Mouse (Mus musculus) gastrocnemius, adult 2 months (tissue): ENCODE results near the gene Slc9a6. TPM values are rescaled to one million over a fixed set of nuclear protein-coding genes. Genes with fewer than 3 reads are reported as not detected.
A peak's percentile ranks its signal among the peaks of the same experiment; 100 is the strongest.

ENCODE experiments used
- DNase-seq: peaks from one replicate; pipeline ENCODE4 v3.0.0; 2022
- H3K27ac ChIP-seq: fragments of 200-600 bp; 2 replicates; pipeline ENCODE4 v1.8.1; 2022; ENCODE audit warnings: mild to moderate bottlenecking
- H3K4me3 ChIP-seq: fragments of 200-600 bp; 2 replicates; pipeline ENCODE4 v1.8.1; 2022; ENCODE audit warnings: mild to moderate bottlenecking, moderate library complexity
- CTCF ChIP-seq: fragments of 200-600 bp; IDR thresholded peaks from 2 replicates; pipeline ENCODE4 v1.8.1; 2022; ENCODE audit warnings: antibody characterized with exemption, mild to moderate bottlenecking, moderate library complexity
- intact Hi-C: fragments of 180-260 bp; cut with DNase I; formaldehyde crosslinking; loops from one replicate; pipeline ENCODE4 v1.15.1; 2025
- long read RNA-seq, 2 experiments: library from polyadenylated mRNA; stranded (forward); transcript quantifications; one replicate each; pipeline ENCODE4 v2.0.0; 2021
- total RNA-seq, 2 experiments: library from RNA; stranded (reverse); gene quantifications; 2 replicates each; pipeline ENCODE4 v1.2.3; 2021

Gene Slc9a6
- 10 to 100 TPM; 24.9 to 31.3 TPM for total RNA-seq
- long read RNA-seq, experiment 1, full-length matches to known transcripts = 5 of 13 reads
- long read RNA-seq, experiment 1, partial matches to known transcripts = 3 of 13 reads
- long read RNA-seq, experiment 1, other reads (novel, unspliced or antisense) = 5 of 13 reads
- long read RNA-seq, experiment 2, full-length matches to known transcripts = 7 of 15 reads
- long read RNA-seq, experiment 2, partial matches to known transcripts = 0 of 15 reads
- long read RNA-seq, experiment 2, other reads (novel, unspliced or antisense) = 8 of 15 reads

- DNase-seq = peak; percentile 88
- Histone ChIP-seq H3K27ac (peak within 1 kb of the TSS; percentile 86), H3K4me3 (peak within 1 kb of the TSS; percentile 85)
- no peak; the same call in 1 of the 2 replicates for TF ChIP-seq CTCF
- intact Hi-C loops = no loop called here
These were observed at the start of gene Slc9a6 for GRCm38 (mm10) chrX:56609623-56610317. Slc9a6 (plus strand) TSS chrX:56609757.

GRCm38 (mm10) chrX:56572465-56572864, 37.1 kb upstream of the Slc9a6 start:
- intact Hi-C loops = no loop called here
- DNase-seq = peak; percentile 18

GRCm38 (mm10) chrX:56578200-56578599, 31.4 kb upstream of the Slc9a6 start:
- DNase-seq = no peak
- H3K4me3 ChIP-seq = no peak overlapping the region
- intact Hi-C loops = no loop called here
- no peak overlapping the region for H3K27ac ChIP-seq
- no peak for TF ChIP-seq CTCF

More at GRCm38 (mm10) chrX:56572465-56572864, 37.1 kb upstream of the Slc9a6 start:
- peak; percentile 56 for TF ChIP-seq CTCF
- no peak overlapping the region for H3K27ac ChIP-seq
- no peak overlapping the region for H3K4me3 ChIP-seq

- intact Hi-C loops = loop anchor here (10.0 kb wide), 1 partner anchor 797 kb away; the partner anchor contains the start of gene Rbmx
- DNase-seq = peak; percentile 14
- peak; percentile 12; the same call in 1 of the 2 replicates for TF ChIP-seq CTCF
These were observed 12.2 kb upstream of the Slc9a6 start for GRCm38 (mm10) chrX:56597219-56597886.

GRCm38 (mm10) chrX:56597887-56598640, 11.5 kb upstream of the Slc9a6 start, which contains the start of gene Mmgt1:
Mmgt1 (minus strand) TSS chrX:56598069.
- Histone ChIP-seq H3K4me3 (peak within 1 kb of the TSS; percentile 87), H3K27ac (peak within 1 kb of the TSS; percentile 90)
- no peak for TF ChIP-seq CTCF
- intact Hi-C loops = loop anchor here (10.0 kb wide), 1 partner anchor 797 kb away; the partner anchor contains the start of gene Rbmx
- peak; percentile 95 for DNase-seq

More at GRCm38 (mm10) chrX:56597219-56597886, 12.2 kb upstream of the Slc9a6 start:
- H3K27ac ChIP-seq = peak overlapping the region; percentile 90
- peak overlapping the region; percentile 87 for H3K4me3 ChIP-seq

- intact Hi-C loops = no loop called here
These were observed 3.0 kb upstream of the Slc9a6 start for GRCm38 (mm10) chrX:56606536-56606935.

GRCm38 (mm10) chrX:56607032-56607710, 2.4 kb upstream of the Slc9a6 start:
- Histone ChIP-seq H3K27ac (no peak overlapping the region), H3K4me3 (no peak overlapping the region)
- no peak for TF ChIP-seq CTCF
- no peak for DNase-seq
- intact Hi-C loops = no loop called here

More at GRCm38 (mm10) chrX:56606536-56606935, 3.0 kb upstream of the Slc9a6 start:
- Histone ChIP-seq H3K4me3 (no peak overlapping the region), H3K27ac (no peak overlapping the region)
- DNase-seq = no peak
- TF ChIP-seq CTCF = no peak

GRCm38 (mm10) chrX:56609285-56609622, 303 bp upstream of the Slc9a6 start:
- Histone ChIP-seq H3K27ac (peak overlapping the region; percentile 86), H3K4me3 (peak overlapping the region; percentile 85)
- intact Hi-C loops = no loop called here
- TF ChIP-seq CTCF = no peak
- no peak for DNase-seq

- no peak for TF ChIP-seq CTCF
- no peak for DNase-seq
- Histone ChIP-seq H3K27ac (peak overlapping the region; percentile 86), H3K4me3 (peak overlapping the region; percentile 85)
- intact Hi-C loops = no loop called here
These were observed 749 bp downstream of the Slc9a6 start for GRCm38 (mm10) chrX:56610318-56610694.

- no peak for TF ChIP-seq CTCF
- Histone ChIP-seq H3K27ac (no peak overlapping the region), H3K4me3 (no peak overlapping the region)
- no peak for DNase-seq
- intact Hi-C loops = no loop called here
These were observed 5.7 kb downstream of the Slc9a6 start for GRCm38 (mm10) chrX:56615236-56615635.

GRCm38 (mm10) chrX:56636185-56636584, 26.6 kb downstream of the Slc9a6 start:
- Histone ChIP-seq H3K27ac (no peak overlapping the region), H3K4me3 (no peak overlapping the region)
- no peak for DNase-seq
- no peak for TF ChIP-seq CTCF
- intact Hi-C loops = no loop called here

GRCm38 (mm10) chrX:56640066-56640465, 30.5 kb downstream of the Slc9a6 start:
- intact Hi-C loops = no loop called here
- DNase-seq = no peak
- Histone ChIP-seq H3K27ac (no peak overlapping the region), H3K4me3 (no peak overlapping the region)
- TF ChIP-seq CTCF = no peak
